Mouse (Mus musculus) small intestine, adult 2 months (tissue): ENCODE measurements around the gene Bcl2l11.

Experiments
- CTCF ChIP-seq: fragments of 200-500 bp; IDR thresholded peaks from 2 replicates; pipeline ENCODE4 v1.5.1; 2012; ENCODE audit warnings: low read depth, mild to moderate bottlenecking, control low read depth, inconsistent platforms, low read length, moderate library complexity, mixed read lengths; ENCODE audit not compliant: insufficient replicate concordance, insufficient read length; ENCODE audit errors: extremely low read depth
- POLR2A ChIP-seq: fragments of 200-500 bp; IDR thresholded peaks from 2 replicates; pipeline ENCODE4 v1.6.1; 2012; ENCODE audit warnings: low read depth, mild to moderate bottlenecking, control low read depth, inconsistent platforms, low read length, moderate library complexity

DNA sequence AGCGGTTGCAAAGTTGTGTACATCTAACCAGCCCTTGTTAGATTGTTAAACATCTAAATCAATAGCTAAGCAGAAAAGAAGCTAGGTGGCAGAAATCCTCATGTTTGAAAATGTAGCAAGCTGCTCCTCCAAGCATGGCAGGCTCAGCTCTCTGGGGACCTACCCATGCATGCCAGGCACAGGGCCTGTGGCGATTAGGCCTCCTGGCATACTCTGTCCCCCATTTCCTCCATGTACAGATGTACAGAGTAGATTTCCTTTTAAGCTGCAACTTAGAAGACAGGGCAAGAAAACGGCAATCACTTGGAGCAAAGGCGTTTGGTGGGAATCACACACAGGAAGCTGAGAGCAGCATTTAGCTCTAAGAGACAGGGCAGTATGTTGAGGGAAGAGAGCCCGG lies 31.6 kb upstream of the Bcl2l11 start:
- TF ChIP-seq POLR2A (no peak), CTCF (no peak)
